Mouse (Mus musculus) MEL (cell line): Measurements from ENCODE around the gene Manba.

ENCODE experiments used
- CTCF ChIP-seq, 3 experiments: IDR thresholded peaks in 2 of 3; conservative IDR thresholded peaks in 1 of 3; 2 replicates each; pipeline ENCODE4 v1.5.1; 2011 to 2012; ENCODE audit warnings: low read length in 3 of 3, low read depth in 2 of 3, mild to moderate bottlenecking in 2 of 3, improper control_type of control experiment in 1 of 3, inconsistent platforms in 1 of 3, mixed read lengths in 1 of 3, moderate library complexity in 1 of 3; ENCODE audit not compliant: control insufficient read depth in 1 of 3, insufficient read depth in 1 of 3, poor library complexity in 1 of 3, severe bottlenecking in 1 of 3
- POLR2A ChIP-seq, 2 experiments: IDR thresholded peaks; 2 replicates each; pipeline ENCODE4 v1.6.1; 2011 to 2012; ENCODE audit warnings: low read length in 2 of 2, mild to moderate bottlenecking in 2 of 2, control low read depth in 1 of 2, improper control_type of control experiment in 1 of 2, low read depth in 1 of 2, moderate library complexity in 1 of 2; ENCODE audit not compliant: control insufficient read depth in 1 of 2, insufficient read depth in 1 of 2, poor library complexity in 1 of 2
- POLR2AphosphoS5 ChIP-seq: IDR thresholded peaks from 2 replicates; pipeline ENCODE4 v1.6.1; 2012; ENCODE audit warnings: low read depth, borderline replicate concordance, mild to moderate bottlenecking, inconsistent platforms, low read length, moderate library complexity, mixed read lengths
- RCOR1 ChIP-seq: IDR thresholded peaks from 2 replicates; pipeline ENCODE4 v1.6.1; 2012; ENCODE audit warnings: low read depth, mild to moderate bottlenecking, inconsistent platforms, low read length, improper control_type of control experiment
- ZNF384 ChIP-seq: IDR thresholded peaks from 2 replicates; pipeline ENCODE4 v1.6.1; 2012; ENCODE audit warnings: low read depth, mild to moderate bottlenecking, inconsistent platforms, low read length, improper control_type of control experiment

DNA sequence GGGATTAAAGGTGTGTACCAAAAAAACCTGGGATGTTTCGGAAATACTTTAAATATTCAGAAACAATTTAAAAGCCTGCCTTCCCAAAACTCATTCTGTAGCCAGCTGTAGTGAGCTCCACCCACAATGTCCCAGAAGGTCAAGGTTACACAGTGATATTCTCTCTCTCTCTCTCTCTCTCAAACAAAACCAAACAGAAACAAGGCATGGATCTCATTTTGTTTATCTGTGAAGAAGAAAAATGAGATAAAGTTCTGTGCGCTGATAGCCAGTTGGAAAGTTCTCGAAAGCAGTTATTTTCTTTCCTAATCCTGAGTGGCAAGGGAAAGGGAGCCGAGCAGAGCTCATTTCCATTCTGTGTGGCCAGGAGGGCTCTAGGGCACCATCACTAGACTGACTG, 120.1 kb downstream of the Manba start:
- TF ChIP-seq CTCF (IDR thresholded peaks at IDR 0.05 in 2 of 3, conservative IDR thresholded peaks at IDR 0.05 in 1 of 3; ENCODE audit: control insufficient read depth in 1 of 3, insufficient read depth in 1 of 3, low read depth in 2 of 3, low read length in 3 of 3, poor library complexity in 1 of 3, severe bottlenecking in 1 of 3): no peak
- TF ChIP-seq POLR2A (IDR thresholded peaks at IDR 0.05; ENCODE audit: control insufficient read depth in 1 of 2, insufficient read depth in 1 of 2, low read depth in 1 of 2, low read length in 2 of 2, poor library complexity in 1 of 2): no peak
- no peak for TF ChIP-seq POLR2AphosphoS5
- TF ChIP-seq RCOR1: no peak
- no peak for TF ChIP-seq ZNF384
